Mouse (Mus musculus) hindbrain, embryonic 10.5 days (tissue): ENCODE measurements at regions not wholly inside any gene's neighbourhood (a gene's known extent, or its start where the extent isn't known, plus 50 kb on each side); places are given as distances from the start of the nearest gene placed in this dataset.

Source experiments
- DNase-seq: peaks from one replicate; pipeline ENCODE4 v3.0.0-alpha.2; 2017; ENCODE audit warnings: low spot score
- H3K27ac ChIP-seq: fragments of 300-500 bp; sonication (generic); 2 replicates; pipeline ENCODE4 v1.5.1; 2016; ENCODE audit warnings: mild to moderate bottlenecking, moderate library complexity
- H3K27me3 ChIP-seq: fragments of 300-500 bp; sonication (generic); 2 replicates; pipeline ENCODE4 v1.6.1; 2016; ENCODE audit warnings: mild to moderate bottlenecking; ENCODE audit not compliant: poor library complexity, insufficient read depth, severe bottlenecking
- H3K36me3 ChIP-seq: fragments of 300-500 bp; sonication (generic); 2 replicates; pipeline ENCODE4 v1.6.1; 2016; ENCODE audit warnings: mild to moderate bottlenecking, moderate library complexity
- H3K4me1 ChIP-seq: fragments of 300-500 bp; sonication (generic); replicated peaks from 2 replicates; pipeline ENCODE4 v1.6.1; 2016; ENCODE audit warnings: mild to moderate bottlenecking
- H3K4me3 ChIP-seq: fragments of 300-500 bp; sonication (generic); 2 replicates; pipeline ENCODE4 v1.5.1; 2016; ENCODE audit warnings: mild to moderate bottlenecking, moderate library complexity
- H3K9me3 ChIP-seq: fragments of 300-500 bp; sonication (generic); 2 replicates; pipeline ENCODE4 v1.6.1; 2016; ENCODE audit warnings: mild to moderate bottlenecking, moderate library complexity
- WGBS: fragments of 180-500 bp; shearing (Covaris S2); methylation state at CpG from one replicate; pipeline ENCODE4 v1.1.7; 2016; 5-methylcytosine and 5-hydroxymethylcytosine counted together

GRCm38 (mm10) chr15:13228125-13228524 lies 54.6 kb upstream of the Cdh6 start:
- whole genome bisulfite sequencing: 94% methylated on average over 12 of the region's 12 CpGs
- H3K27ac ChIP-seq: no peak overlapping the region
- H3K4me1 ChIP-seq: peaks cover 5% of the 10 kb centered on the region; the same call in 1 of the 2 replicates
- DNase-seq: no peak
- no peaks in the 10 kb centered on the region for H3K36me3 ChIP-seq
- no peaks in the 10 kb centered on the region for H3K27me3 ChIP-seq
- peaks cover 4% of the 10 kb centered on the region; the same call in 1 of the 2 replicates for H3K9me3 ChIP-seq
- H3K4me3 ChIP-seq: no peak overlapping the region
